In the genomic region with DNA sequence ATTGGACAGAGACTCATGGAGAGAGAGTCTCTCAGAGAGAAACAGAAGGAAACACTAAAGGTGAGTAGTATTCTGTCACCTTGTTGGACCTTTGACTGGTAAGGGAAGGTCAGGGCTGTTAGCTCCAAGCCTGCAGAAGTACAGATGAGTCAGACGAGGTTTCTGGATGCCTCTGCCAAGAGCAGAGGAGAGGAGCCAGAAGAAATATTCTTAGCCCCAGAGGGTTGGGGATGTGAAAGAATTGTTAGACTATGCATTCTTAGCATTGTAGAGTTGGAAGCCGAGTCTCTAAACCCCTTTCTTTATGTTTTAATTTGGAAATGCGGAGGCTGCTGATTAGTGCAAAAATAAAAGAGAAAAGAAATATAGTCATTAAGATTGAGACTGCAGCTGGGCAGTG, we compare ENCODE assay signal across 26 mouse cellular contexts. TPM values are rescaled to one million over a fixed set of nuclear protein-coding genes. Genes with fewer than 3 reads are reported as not detected.
DNase-seq lines count a peak whose midpoint lies in the region; ATAC-seq and TF ChIP-seq lines count a peak whose summit lies in the region.
"Had no signal": no experiment of that assay in that cellular context is flagged by ENCODE, and none has a peak within 500 bp of the region (broad histone marks: within the 10 kb centered on the region; RNA-seq: fewer than 3 reads in every experiment).

No protein-coding gene starts in this region.

- H3K4me2 ChIP-seq in midbrain, embryonic 13.5 days (replicated peaks): no peak overlapping the region
- H3K4me2 ChIP-seq: embryonic facial prominence, embryonic 13.5 days; heart, embryonic 11.5 days; hindbrain, embryonic 14.5 days; limb, embryonic 15.5 days; liver, embryonic 13.5 days; neural tube, embryonic 15.5 days had no signal

- no peaks in the 10 kb centered on the region for H3K9me3 ChIP-seq in midbrain, embryonic 13.5 days
- H3K9me3 ChIP-seq: embryonic facial prominence, embryonic 13.5 days; limb, embryonic 10.5 days; limb, embryonic 15.5 days; liver, embryonic 13.5 days; neural tube, embryonic 15.5 days had no signal

- 83% methylated on average over 3 of the region's 3 CpGs for WGBS in midbrain, embryonic 13.5 days

- H3K4me1 ChIP-seq in bone marrow macrophage, adult 2 months (ENCODE audit: control insufficient read depth, insufficient read depth, low read length): peaks cover 50% of the 10 kb centered on the region
- H3K4me1 ChIP-seq in midbrain, embryonic 13.5 days (replicated peaks): no peaks in the 10 kb centered on the region
- H3K4me1 ChIP-seq: embryonic facial prominence, embryonic 13.5 days; limb, embryonic 15.5 days; liver, embryonic 13.5 days had no signal

- no peak for TF ChIP-seq POLR2A in bone marrow macrophage, adult 2 months (IDR thresholded peaks at IDR 0.05; ENCODE audit: borderline replicate concordance, low read depth, low read length)

- no peak overlapping the region for H3K4me3 ChIP-seq in bone marrow macrophage, adult 2 months (ENCODE audit: insufficient read depth, low read length)
- H3K4me3 ChIP-seq in midbrain, embryonic 13.5 days (replicated peaks): no peak overlapping the region
- H3K4me3 ChIP-seq: embryonic facial prominence, embryonic 13.5 days; limb, embryonic 10.5 days; limb, embryonic 15.5 days; liver, embryonic 13.5 days; neural tube, embryonic 15.5 days had no signal

- H3K9ac ChIP-seq in midbrain, embryonic 13.5 days (replicated peaks): no peak overlapping the region
- H3K9ac ChIP-seq: embryonic facial prominence, embryonic 13.5 days; hindbrain, embryonic 14.5 days; limb, embryonic 15.5 days; liver, embryonic 13.5 days; neural tube, embryonic 15.5 days had no signal

- peak; percentile 86 for ATAC-seq in frontal cortex, adult (ENCODE audit: low TSS enrichment)
- no peak for ATAC-seq in midbrain, embryonic 13.5 days
- ATAC-seq: intestine, postnatal 0 days; lung, postnatal 0 days had no signal

- H3K36me3 ChIP-seq in midbrain, embryonic 13.5 days: no peaks in the 10 kb centered on the region
- H3K36me3 ChIP-seq: embryonic facial prominence, embryonic 13.5 days; limb, embryonic 10.5 days; limb, embryonic 15.5 days; liver, embryonic 13.5 days; neural tube, embryonic 15.5 days had no signal

- peak overlapping the region; percentile 22 for H3K27ac ChIP-seq in bone marrow macrophage, adult 2 months (ENCODE audit: insufficient read depth, low read depth, low read length)
- H3K27ac ChIP-seq in midbrain, embryonic 13.5 days: no peak overlapping the region
- H3K27ac ChIP-seq: embryonic facial prominence, embryonic 13.5 days; hindbrain, embryonic 14.5 days; limb, embryonic 10.5 days; limb, embryonic 15.5 days; liver, embryonic 13.5 days; macrophage; neural tube, embryonic 15.5 days had no signal

- DNase-seq in frontal cortex, postnatal 25 days (ENCODE audit: low spot score in 2 of 2): no peak
- DNase-seq in 3T3-L1 (ENCODE audit: low read depth, low spot score) (peak; percentile 69), NIH3T3 (ENCODE audit: low read depth) (peak; percentile 73)
- no peak for DNase-seq in natural killer cell, adult 2 months (ENCODE audit: low spot score in 2 of 2)
- DNase-seq: B cell, adult 2 months; cerebellum, adult 11 months; cerebellum, adult 9-11 months; kidney, adult 9 months; kidney, postnatal 10 days; liver, embryonic 13.5 days; lung, adult 18-20 months; midbrain, embryonic 14.5 days; spleen, adult 18-20 months; thymus, postnatal 25 days had no signal

- TF ChIP-seq CTCF in bone marrow macrophage, adult 2 months (IDR thresholded peaks at IDR 0.05; ENCODE audit: low read depth, low read length): no peak

- H3K27me3 ChIP-seq in midbrain, embryonic 13.5 days: no peaks in the 10 kb centered on the region
- H3K27me3 ChIP-seq: embryonic facial prominence, embryonic 13.5 days; limb, embryonic 15.5 days; liver, embryonic 13.5 days; neural tube, embryonic 15.5 days had no signal

RNA-seq across cellular contexts. Expression of gene A630001G21Rik, which starts 6.5 kb away (rescaled TPM):
- 110 and 111 TPM in 2 replicates for polyA plus RNA-seq in bone marrow macrophage, adult 2 months (2012; ENCODE audit: insufficient read depth, insufficient read length, missing spikeins)
- polyA plus RNA-seq in midbrain, embryonic 13.5 days (2015; fragmentation: Nextera tagmentation; extraction: Ambion mirVana): 0.59 and 0.90 TPM in 2 replicates

RNA-seq across cellular contexts. Expression of gene Cab39, which starts 21.3 kb away (rescaled TPM):
- polyA plus RNA-seq in bone marrow macrophage, adult 2 months (2012; ENCODE audit: insufficient read depth, insufficient read length, missing spikeins): 110 and 119 TPM in 2 replicates
- polyA plus RNA-seq in midbrain, embryonic 13.5 days (2015; fragmentation: Nextera tagmentation; extraction: Ambion mirVana): 52.1 and 54.9 TPM in 2 replicates

Comparison
In these comparisons a context has a peak if more than half of its experiments do, and no peak if none do; other contexts are left out.
1. DNase-seq: peak in 3T3-L1 (single experiment) and NIH3T3 (single experiment); none in frontal cortex, postnatal 25 days (0 of 2) and natural killer cell, adult 2 months (0 of 2).
2. RNA of gene A630001G21Rik, which starts 6.5 kb away (polyA plus RNA-seq): 110 to 111 TPM in bone marrow macrophage, adult 2 months; 0.59 to 0.90 TPM in midbrain, embryonic 13.5 days; every median in the first group is over 10 times any median in the second.